In the genomic region with DNA sequence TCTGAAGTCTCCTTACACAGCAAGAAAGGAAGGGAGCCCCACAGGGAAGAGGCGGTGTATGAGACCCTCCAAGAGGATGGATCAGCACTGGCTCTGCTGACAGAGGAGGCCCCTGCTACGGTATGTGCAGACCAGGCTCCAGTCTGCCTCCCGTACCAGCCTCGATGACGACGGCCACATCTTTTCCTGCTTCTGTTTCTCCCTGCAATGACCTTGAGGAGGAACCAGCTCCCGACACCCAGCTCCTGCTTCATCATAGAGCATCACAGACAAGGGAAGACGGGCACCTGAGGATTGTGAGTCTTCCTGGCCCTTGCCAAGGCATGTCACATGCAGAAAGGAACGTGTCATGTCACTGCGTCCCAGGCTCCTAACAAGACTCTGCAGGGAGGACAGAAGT, we compare ENCODE assay signal across 19 mouse cellular contexts. TPM values are rescaled to one million over a fixed set of nuclear protein-coding genes. Genes with fewer than 3 reads are reported as not detected.
DNase-seq lines count a peak whose midpoint lies in the region; ATAC-seq and TF ChIP-seq lines count a peak whose summit lies in the region.
"Had no signal": no experiment of that assay in that cellular context is flagged by ENCODE, and none has a peak within 500 bp of the region (broad histone marks: within the 10 kb centered on the region; RNA-seq: fewer than 3 reads in every experiment).

No protein-coding gene starts in this region.

- H3K4me1 ChIP-seq in liver, adult 2 months (ENCODE audit: control insufficient read depth, insufficient read depth, low read length) = peaks cover 48% of the 10 kb centered on the region
- H3K4me1 ChIP-seq in embryonic facial prominence, embryonic 15.5 days = peaks cover 32% of the 10 kb centered on the region
- H3K4me1 ChIP-seq in stomach, embryonic 16.5 days (ENCODE audit: control insufficient read depth, insufficient read depth, low read length) = peaks cover 27% of the 10 kb centered on the region; the same call in 1 of the 2 replicates
- H3K4me1 ChIP-seq: forebrain, embryonic 15.5 days had no signal

- no peaks in the 10 kb centered on the region for H3K27me3 ChIP-seq in liver, adult 2 months (ENCODE audit: control insufficient read depth, insufficient read depth, low read length)
- H3K27me3 ChIP-seq in embryonic facial prominence, embryonic 15.5 days = no peaks in the 10 kb centered on the region
- H3K27me3 ChIP-seq in stomach, embryonic 16.5 days (ENCODE audit: control insufficient read depth, insufficient read depth, low read length) = no peaks in the 10 kb centered on the region
- H3K27me3 ChIP-seq: CH12.LX; forebrain, embryonic 15.5 days; Patski had no signal

- no peak overlapping the region for H3K4me3 ChIP-seq in liver, adult 2 months (ENCODE audit: insufficient read depth, low read depth, low read length)
- no peak overlapping the region for H3K4me3 ChIP-seq in embryonic facial prominence, embryonic 15.5 days (replicated peaks)
- H3K4me3 ChIP-seq in stomach, embryonic 16.5 days (replicated peaks; ENCODE audit: low read length) = no peak overlapping the region
- H3K4me3 ChIP-seq: forebrain, embryonic 15.5 days; heart, embryonic 13.5 days; hindbrain, embryonic 13.5 days had no signal

- TF ChIP-seq CTCF in liver, adult 2 months (IDR thresholded peaks at IDR 0.05; ENCODE audit: low read depth, low read length) = no peak

- peaks cover 47% of the 10 kb centered on the region for H3K79me2 ChIP-seq in liver, adult 2 months (ENCODE audit: control insufficient read depth, insufficient read depth, low read length)

- H3K9me3 ChIP-seq in embryonic facial prominence, embryonic 15.5 days (replicated peaks) = no peaks in the 10 kb centered on the region
- no peaks in the 10 kb centered on the region for H3K9me3 ChIP-seq in stomach, embryonic 16.5 days (replicated peaks; ENCODE audit: control insufficient read depth, low read length)
- H3K9me3 ChIP-seq: forebrain, embryonic 15.5 days; heart, embryonic 13.5 days; hindbrain, embryonic 13.5 days had no signal

- no peak for ATAC-seq in embryonic facial prominence, embryonic 15.5 days (ENCODE audit: insufficient number of reproducible peaks, low FRiP score, low TSS enrichment, low read depth)
- ATAC-seq in stomach, embryonic 16.5 days (ENCODE audit: insufficient read depth, low FRiP score) = no peak
- ATAC-seq: activated CD4-positive, CD25-positive, alpha-beta regulatory T cell, adult 4 months; forebrain, embryonic 15.5 days; Patski had no signal

- no peak for TF ChIP-seq POLR2A in liver, adult 2 months (IDR thresholded peaks at IDR 0.05; ENCODE audit: extremely low read depth, insufficient read depth, low read length)

- 82% methylated on average over 10 of the region's 10 CpGs for WGBS in liver, adult 2 months
- WGBS in embryonic facial prominence, embryonic 15.5 days = 52% methylated on average over 10 of the region's 10 CpGs
- 74% methylated on average over 10 of the region's 10 CpGs for WGBS in stomach, embryonic 16.5 days

- H3K27ac ChIP-seq in liver, adult 2 months (replicated peaks; ENCODE audit: insufficient read depth, low read depth, low read length) = peak overlapping the region; percentile 96
- peak overlapping the region; percentile 78 for H3K27ac ChIP-seq in embryonic facial prominence, embryonic 15.5 days (replicated peaks)
- H3K27ac ChIP-seq in stomach, embryonic 16.5 days (ENCODE audit: low read length) = peak overlapping the region; percentile 52; the same call in 1 of the 2 replicates
- H3K27ac ChIP-seq: forebrain, embryonic 15.5 days; heart, embryonic 13.5 days; hindbrain, embryonic 13.5 days; hindbrain, postnatal 0 days had no signal

- H3K9ac ChIP-seq in liver, adult 2 months (ENCODE audit: low read depth, low read length) = peak overlapping the region; percentile 34; the same call in 1 of the 2 replicates
- H3K9ac ChIP-seq in embryonic facial prominence, embryonic 15.5 days = no peak overlapping the region
- no peak overlapping the region for H3K9ac ChIP-seq in stomach, embryonic 16.5 days (ENCODE audit: low read length)
- H3K9ac ChIP-seq: forebrain, embryonic 15.5 days; heart, embryonic 13.5 days; hindbrain, embryonic 13.5 days had no signal

- DNase-seq in heart, adult 11 months = peak; percentile 82
- no peak for DNase-seq in heart, adult 9 months (ENCODE audit: low spot score in 2 of 2)
- no peak for DNase-seq in liver, adult 2 months (ENCODE audit: extremely low read depth, low read depth, low spot score)
- no peak for DNase-seq in liver
- no peak for DNase-seq in gastrocnemius, postnatal 10 days
- DNase-seq: adrenal gland, postnatal 36 days; cerebellum, adult 8-10 months; cerebellum, postnatal 14 days; gastrocnemius, postnatal 14 days; heart, postnatal 14 days had no signal

- H3K36me3 ChIP-seq in liver, adult 2 months (ENCODE audit: control insufficient read depth, insufficient read depth, low read length) = no peaks in the 10 kb centered on the region
- no peaks in the 10 kb centered on the region for H3K36me3 ChIP-seq in embryonic facial prominence, embryonic 15.5 days
- no peaks in the 10 kb centered on the region for H3K36me3 ChIP-seq in stomach, embryonic 16.5 days (ENCODE audit: control insufficient read depth, insufficient read depth, low read length)
- H3K36me3 ChIP-seq: forebrain, embryonic 15.5 days; heart, embryonic 13.5 days; hindbrain, embryonic 13.5 days had no signal

- no peak overlapping the region for H3K4me2 ChIP-seq in embryonic facial prominence, embryonic 15.5 days (replicated peaks)
- no peak overlapping the region for H3K4me2 ChIP-seq in stomach, embryonic 16.5 days (ENCODE audit: low read depth, low read length)
- H3K4me2 ChIP-seq: forebrain, embryonic 15.5 days; heart, embryonic 13.5 days; hindbrain, embryonic 13.5 days had no signal

RNA-seq across cellular contexts. Expression of a gene that starts 15.0 kb away (rescaled TPM):
- total RNA-seq in liver, adult 2 months (2014; rRNA removed) = 15.4 and 19.7 TPM in 2 replicates
- 10.1 and 10.5 TPM in 2 replicates for polyA plus RNA-seq in liver, adult 2 months (2012; rRNA removed)
- 3.4 and 3.6 TPM in 2 replicates for polyA plus RNA-seq in embryonic facial prominence, embryonic 15.5 days (2015; fragmentation: Nextera tagmentation; extraction: Ambion mirVana)
- polyA plus RNA-seq in stomach, embryonic 16.5 days (2015; fragmentation: Nextera tagmentation; extraction: Ambion mirVana) = 2.9 and 3.2 TPM in 2 replicates
- 1 to 10 TPM; 2.4 to 3.1 TPM for total RNA-seq in gastrocnemius, postnatal 10 days (2021)
